Mouse (Mus musculus) CH12.LX (cell line): ENCODE data around the gene Nfe2l1. TPM values are rescaled to one million over a fixed set of nuclear protein-coding genes. Genes with fewer than 3 reads are reported as not detected.

Source experiments
- DNase-seq: peaks from one replicate; pipeline ENCODE4 v3.0.0-alpha.2; 2013; ENCODE audit errors: extremely low read depth
- H3K27ac ChIP-seq: 2 replicates; pipeline ENCODE4 v1.5.1; 2012; ENCODE audit warnings: low read depth, mild to moderate bottlenecking, control low read depth, moderate library complexity; ENCODE audit not compliant: insufficient read depth
- H3K27me3 ChIP-seq: replicated peaks from 2 replicates; pipeline ENCODE3; 2012; ENCODE audit warnings: inconsistent platforms
- H3K36me3 ChIP-seq, 2 experiments: replicated peaks in 1 of 2; 2 replicates each; pipeline versions ENCODE3 to v1.6.1; 2012; ENCODE audit warnings: inconsistent platforms in 1 of 2, low read length in 1 of 2, mild to moderate bottlenecking in 1 of 2, mixed read lengths in 1 of 2, moderate library complexity in 1 of 2; ENCODE audit not compliant: control insufficient read depth in 1 of 2, insufficient read depth in 1 of 2
- H3K4me1 ChIP-seq, 2 experiments: 2 replicates each; pipeline ENCODE4 v1.6.1; 2012; ENCODE audit warnings: inconsistent platforms in 1 of 2, moderate library complexity in 1 of 2; ENCODE audit not compliant: insufficient read depth in 2 of 2, control insufficient read depth in 1 of 2
- H3K4me2 ChIP-seq: 2 replicates; pipeline ENCODE4 v1.6.1; 2012; ENCODE audit warnings: low read depth, mild to moderate bottlenecking, control low read depth; ENCODE audit not compliant: poor library complexity, insufficient read depth, severe bottlenecking
- H3K4me3 ChIP-seq, 3 experiments: fragments of 150-350 bp in 1 of 3; sonication (generic) in 1 of 3; replicated peaks in 1 of 3; 2 replicates each; pipeline versions ENCODE3 to v1.5.1; 2011 to 2012; ENCODE audit warnings: low read depth in 2 of 3, low read length in 2 of 3, mild to moderate bottlenecking in 2 of 3, moderate library complexity in 2 of 3, control low read depth in 1 of 3, improper control_type of control experiment in 1 of 3, inconsistent platforms in 1 of 3, mixed read lengths in 1 of 3; ENCODE audit not compliant: poor library complexity in 1 of 3
- H3K79me2 ChIP-seq: replicated peaks from 2 replicates; pipeline ENCODE4 v1.6.1; 2012; ENCODE audit warnings: mild to moderate bottlenecking, moderate library complexity; ENCODE audit not compliant: control insufficient read depth, poor library complexity, insufficient read depth, severe bottlenecking; ENCODE audit errors: extremely low read depth
- H3K9ac ChIP-seq: 2 replicates; pipeline ENCODE4 v1.6.1; 2012; ENCODE audit warnings: low read depth, mild to moderate bottlenecking, control low read depth, moderate library complexity; ENCODE audit not compliant: insufficient read depth
- H3K9me3 ChIP-seq: replicated peaks from 2 replicates; pipeline ENCODE3; 2012; ENCODE audit warnings: low read length, inconsistent platforms, mixed read lengths
- BHLHE40 ChIP-seq: IDR thresholded peaks from 2 replicates; pipeline ENCODE4 v1.6.1; 2011; ENCODE audit warnings: mild to moderate bottlenecking, low read depth, low read length, improper control_type of control experiment
- CHD2 ChIP-seq: IDR thresholded peaks from 2 replicates; pipeline ENCODE4 v1.6.1; 2011; ENCODE audit warnings: low read length, improper control_type of control experiment
- CTCF ChIP-seq, 2 experiments: IDR thresholded peaks in 1 of 2; conservative IDR thresholded peaks in 1 of 2; 2 replicates each; pipeline ENCODE4 v1.5.1; 2011 to 2012; ENCODE audit warnings: low read depth in 2 of 2, low read length in 2 of 2, improper control_type of control experiment in 1 of 2, inconsistent platforms in 1 of 2, mild to moderate bottlenecking in 1 of 2, moderate library complexity in 1 of 2
- E2F4 ChIP-seq: IDR thresholded peaks from 2 replicates; pipeline ENCODE4 v1.6.1; 2011; ENCODE audit warnings: low read depth, low read length, improper control_type of control experiment; ENCODE audit not compliant: insufficient replicate concordance
- ELF1 ChIP-seq: IDR thresholded peaks from 2 replicates; pipeline ENCODE4 v1.6.1; 2014; ENCODE audit warnings: low read depth, mild to moderate bottlenecking, inconsistent platforms, low read length, improper control_type of control experiment
- GABPA ChIP-seq: IDR thresholded peaks from 2 replicates; pipeline ENCODE4 v1.6.1; 2012; ENCODE audit warnings: low read depth, low read length, improper control_type of control experiment, inconsistent platforms; ENCODE audit not compliant: insufficient replicate concordance
- HCFC1 ChIP-seq: IDR thresholded peaks from 2 replicates; pipeline ENCODE4 v1.6.1; 2012; ENCODE audit warnings: low read depth, mild to moderate bottlenecking, inconsistent platforms, low read length, improper control_type of control experiment
- IRF4 ChIP-seq: IDR thresholded peaks from 2 replicates; pipeline ENCODE4 v1.6.1; 2014; ENCODE audit warnings: low read depth, mild to moderate bottlenecking, inconsistent platforms, low read length, improper control_type of control experiment
- KAT2A ChIP-seq: IDR thresholded peaks from 2 replicates; pipeline ENCODE4 v1.6.1; 2012; ENCODE audit warnings: low read length, improper control_type of control experiment, inconsistent platforms; ENCODE audit not compliant: insufficient replicate concordance
- MAFK ChIP-seq: IDR thresholded peaks from 2 replicates; pipeline ENCODE4 v1.6.1; 2011; ENCODE audit warnings: low read length, improper control_type of control experiment; ENCODE audit not compliant: insufficient replicate concordance
- MAX ChIP-seq: IDR thresholded peaks from 2 replicates; pipeline ENCODE4 v1.6.1; 2011; ENCODE audit warnings: low read length, improper control_type of control experiment
- MAZ ChIP-seq: IDR thresholded peaks from 2 replicates; pipeline ENCODE4 v1.6.1; 2012; ENCODE audit warnings: low read depth, mild to moderate bottlenecking, inconsistent platforms, low read length, improper control_type of control experiment, moderate library complexity
- MEF2A ChIP-seq: IDR thresholded peaks from 2 replicates; pipeline ENCODE4 v1.6.1; 2014; ENCODE audit warnings: low read depth, mild to moderate bottlenecking, inconsistent platforms, low read length, improper control_type of control experiment, borderline replicate concordance
- MYC ChIP-seq: IDR thresholded peaks from 2 replicates; pipeline ENCODE4 v1.6.1; 2011; ENCODE audit warnings: low read depth, mild to moderate bottlenecking, improper control_type of control experiment, low read length
- NELFE ChIP-seq: IDR thresholded peaks from 2 replicates; pipeline ENCODE4 v1.6.1; 2011; ENCODE audit warnings: low read depth, low read length, improper control_type of control experiment
- NRF1 ChIP-seq: IDR thresholded peaks from 2 replicates; pipeline ENCODE4 v1.6.1; 2014; ENCODE audit warnings: low read depth, mild to moderate bottlenecking, inconsistent platforms, low read length, improper control_type of control experiment, moderate library complexity
- POLR2A ChIP-seq: IDR thresholded peaks from 2 replicates; pipeline ENCODE4 v1.6.1; 2011; ENCODE audit warnings: low read depth, mild to moderate bottlenecking, improper control_type of control experiment, low read length
- POLR2AphosphoS2 ChIP-seq: IDR thresholded peaks from 2 replicates; pipeline ENCODE4 v1.6.1; 2011; ENCODE audit warnings: low read depth, low read length, improper control_type of control experiment
- RCOR1 ChIP-seq: conservative IDR thresholded peaks from 2 replicates; pipeline ENCODE4 v1.6.1; 2012; ENCODE audit warnings: low read depth, mild to moderate bottlenecking, inconsistent platforms, low read length, improper control_type of control experiment
- SIN3A ChIP-seq: IDR thresholded peaks from 2 replicates; pipeline ENCODE4 v1.6.1; 2012; ENCODE audit warnings: low read length, improper control_type of control experiment, inconsistent platforms
- TBP ChIP-seq: conservative IDR thresholded peaks from 2 replicates; pipeline ENCODE4 v1.6.1; 2011; ENCODE audit warnings: low read depth, low read length, improper control_type of control experiment
- TCF12 ChIP-seq: IDR thresholded peaks from 2 replicates; pipeline ENCODE4 v1.6.1; 2014; ENCODE audit warnings: low read depth, mild to moderate bottlenecking, inconsistent platforms, low read length, improper control_type of control experiment
- UBTF ChIP-seq: IDR thresholded peaks from 2 replicates; pipeline ENCODE4 v1.6.1; 2012; ENCODE audit warnings: low read depth, mild to moderate bottlenecking, inconsistent platforms, low read length, improper control_type of control experiment, moderate library complexity
- USF1 ChIP-seq: IDR thresholded peaks from 2 replicates; pipeline ENCODE4 v1.6.1; 2014; ENCODE audit warnings: low read depth, mild to moderate bottlenecking, inconsistent platforms, low read length, improper control_type of control experiment
- ZKSCAN1 ChIP-seq: IDR thresholded peaks from 2 replicates; pipeline ENCODE4 v1.6.1; 2012; ENCODE audit warnings: low read depth, inconsistent platforms, low read length, improper control_type of control experiment, borderline replicate concordance
- ZMIZ1 ChIP-seq: IDR thresholded peaks from 2 replicates; pipeline ENCODE4 v1.6.1; 2012; ENCODE audit warnings: low read depth, mild to moderate bottlenecking, inconsistent platforms, low read length, improper control_type of control experiment
- dilution Hi-C: fragments of 300-500 bp; cut with MboI; formaldehyde crosslinking; loops from 2 replicates; pipeline ENCODE4 v1.14.3; 2020; ENCODE audit warnings: low sequenced_read_pairs; ENCODE audit not compliant: extremely low pct_unique_long_range_greater_than_20kb, extremely low pct_ligation_motif_present
- in situ Hi-C: fragments of 300-500 bp; cut with MboI; formaldehyde crosslinking; loops from 3 replicates; pipeline ENCODE4 v1.14.3; 2019; ENCODE audit warnings: low sequenced_read_pairs, low pct_ligation_motif_present, low pct_unique_long_range_greater_than_20kb, mixed read lengths
- polyA plus RNA-seq: library from polyadenylated mRNA; unstranded; fragments of >175 nt; gene quantifications from 2 replicates; pipeline ENCODE4 v1.2.1, GENCODE M21; 2012; ENCODE audit warnings: low read depth; ENCODE audit not compliant: insufficient read length
- total RNA-seq, 2 experiments: library from RNA; depleted of rRNA; stranded (reverse); fragments of 300-350 nt in 1 of 2; fragments of >200 nt in 1 of 2; gene quantifications; 2 replicates each; pipeline ENCODE4 v1.2.3; 2012 to 2014

Gene Nfe2l1
- total and polyA plus RNA-seq, 3 experiments = 77.7 to 169 (median 145) TPM

DNA sequence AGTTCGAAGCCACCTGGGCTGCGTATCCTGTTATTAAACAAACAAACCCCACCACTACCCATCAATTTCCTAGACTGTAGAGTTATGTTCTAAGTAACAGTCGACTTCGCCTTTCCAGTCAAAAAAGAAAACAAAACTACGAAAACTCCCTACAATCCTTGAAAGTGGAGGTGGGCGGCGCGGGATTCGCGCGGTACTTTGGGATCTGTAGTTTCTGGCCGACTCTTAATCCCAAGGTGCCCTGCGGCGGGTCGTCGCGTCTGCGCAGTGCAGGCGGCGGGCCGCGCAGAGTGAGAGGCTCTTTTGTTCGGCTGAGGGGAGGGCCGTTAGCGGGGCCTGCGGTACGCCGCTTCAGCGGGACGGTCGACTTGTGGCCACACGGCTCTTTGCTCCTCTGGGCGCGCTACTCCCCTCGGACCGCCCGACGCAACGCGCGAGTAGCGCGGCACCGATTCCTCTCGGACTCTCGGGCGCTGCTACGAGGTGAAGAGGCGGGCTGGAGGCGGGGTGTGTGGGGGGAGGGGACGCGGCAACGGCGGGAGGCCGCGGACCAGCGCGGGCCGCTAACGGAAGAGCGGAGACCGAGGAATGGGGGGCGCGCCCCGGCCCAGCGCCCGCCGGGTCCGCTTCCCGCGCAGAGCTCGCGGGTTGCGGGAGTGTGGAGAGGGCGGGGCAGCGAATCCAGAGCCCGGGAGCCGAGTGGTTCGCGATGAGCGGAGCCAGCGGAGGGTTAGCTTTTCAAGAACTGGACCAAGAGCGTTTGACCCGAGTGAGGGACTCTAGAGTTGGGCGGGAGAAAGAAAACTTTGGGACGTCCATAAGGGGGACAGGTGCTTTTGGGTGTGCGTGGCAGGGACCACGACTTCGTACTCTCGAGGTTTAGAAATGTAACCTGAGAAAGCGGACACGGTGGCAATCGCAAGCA, 40.6 kb downstream of the Nfe2l1 start, which contains the start of gene Cbx1:
Gene Cbx1 (plus strand): TSS at position 257 of the 925 bp plus-strand sequence.
- Histone ChIP-seq H3K27me3 (no peaks in the 10 kb centered on the region), H3K36me3 (peaks cover 0 to 22% of the 10 kb centered on the region in 2 experiments), H3K27ac (peak within 1 kb of the TSS; percentile 91), H3K4me1 (peaks cover 0 to 44% of the 10 kb centered on the region in 2 experiments; a peak in 3 of 4 replicates), H3K4me2 (peak within 1 kb of the TSS; percentile 98), H3K9ac (peak within 1 kb of the TSS; percentile 88), H3K79me2 (peaks cover 49% of the 10 kb centered on the region), H3K9me3 (no peaks in the 10 kb centered on the region), H3K4me3 (peak within 1 kb of the TSS; percentile 83 to 95 (median 83))
- no peak for TF ChIP-seq CTCF (conservative IDR thresholded peaks at IDR 0.05 in 1 of 2, IDR thresholded peaks at IDR 0.05 in 1 of 2; ENCODE audit: low read depth in 2 of 2, low read length in 2 of 2)
- peak; percentile 98 for TF ChIP-seq KAT2A
- peak; percentile 97 for TF ChIP-seq HCFC1
- TF ChIP-seq TCF12 = peak; percentile 90
- TF ChIP-seq POLR2AphosphoS2 = peak; percentile 75
- TF ChIP-seq ELF1 = peak; percentile 72
- TF ChIP-seq UBTF = peak; percentile 88; the same call in 1 of the 2 replicates
- no peak for TF ChIP-seq RCOR1
- peak; percentile 97 for TF ChIP-seq NRF1
- TF ChIP-seq BHLHE40 = peak; percentile 9; the same call in 1 of the 2 replicates
- TF ChIP-seq MAFK = no peak
- TF ChIP-seq MEF2A = peak; percentile 61; the same call in 1 of the 2 replicates
- TF ChIP-seq E2F4 = peak; percentile 86; the same call in 1 of the 2 replicates
- TF ChIP-seq USF1 = no peak
- peak; percentile 71; the same call in 1 of the 2 replicates for TF ChIP-seq TBP
- peak; percentile 91 for TF ChIP-seq ZMIZ1
- peak; percentile 92 for TF ChIP-seq NELFE
- TF ChIP-seq CHD2 = peak; percentile 87
- no peak for TF ChIP-seq MAX
- peak; percentile 35; the same call in 1 of the 2 replicates for TF ChIP-seq MYC
- peak; percentile 93 for TF ChIP-seq SIN3A
- peak; percentile 74; the same call in 1 of the 2 replicates for TF ChIP-seq GABPA
- peak; percentile 93 for TF ChIP-seq POLR2A
- peak; percentile 59; the same call in 1 of the 2 replicates for TF ChIP-seq IRF4
- no peak for TF ChIP-seq ZKSCAN1
- TF ChIP-seq MAZ = 0 out of 2 replicates have a peak, but pooled peaks have one; percentile 58
- dilution Hi-C loops = no loop called here
- peak; percentile 93 for DNase-seq
- in situ Hi-C loops = no loop called here
